Mouse (Mus musculus): ENCODE measurements at regions not wholly inside any gene's neighbourhood (a gene's known extent, or its start where the extent isn't known, plus 50 kb on each side); places are given as distances from the start of the nearest gene placed in this dataset.
A peak's percentile ranks its signal among the peaks of the same experiment; 100 is the strongest.

DNA sequence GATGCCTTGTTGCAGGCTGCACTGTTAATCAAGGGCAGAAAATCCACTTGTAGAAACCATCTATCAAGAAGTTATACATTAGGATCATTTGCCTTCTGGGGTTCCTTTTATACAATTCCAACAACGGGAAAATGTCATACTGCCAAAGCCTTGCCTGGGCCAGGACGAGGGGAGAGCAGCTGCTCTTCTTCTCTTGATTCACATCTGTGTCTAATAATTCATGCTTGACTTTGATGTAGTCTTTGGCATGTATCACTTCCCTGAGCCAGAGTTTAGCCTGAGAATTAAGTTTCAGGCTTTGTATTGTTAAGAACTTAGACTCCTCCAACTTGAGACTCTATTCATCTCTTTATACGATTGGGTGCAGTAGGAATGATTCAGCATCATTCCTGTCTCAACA, 627.2 kb downstream of the Basp1 start:
- ATAC-seq (ENCODE audit: insufficient number of reproducible peaks, low FRiP score, low TSS enrichment), result no peak

DNA sequence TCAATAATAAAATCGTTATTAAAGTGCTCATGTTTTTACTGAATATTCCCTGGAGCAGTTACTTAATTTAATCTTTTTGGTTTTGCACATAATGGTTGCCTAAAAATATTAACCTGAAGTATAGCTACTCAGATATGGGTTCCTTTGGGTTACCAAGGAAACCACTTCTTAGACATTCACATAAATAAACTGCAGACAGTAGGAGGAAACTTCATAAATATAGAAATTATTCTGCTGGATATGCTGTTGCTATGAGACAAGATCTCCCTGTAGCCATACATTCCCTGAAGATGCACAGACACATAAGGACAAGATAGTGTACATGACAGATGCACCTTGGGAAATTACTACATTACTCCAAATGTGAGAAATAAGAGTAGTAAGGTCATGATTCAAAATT, 635.3 kb downstream of the Basp1 start:
- no peak for ATAC-seq (ENCODE audit: insufficient number of reproducible peaks, low FRiP score, low TSS enrichment)

DNA sequence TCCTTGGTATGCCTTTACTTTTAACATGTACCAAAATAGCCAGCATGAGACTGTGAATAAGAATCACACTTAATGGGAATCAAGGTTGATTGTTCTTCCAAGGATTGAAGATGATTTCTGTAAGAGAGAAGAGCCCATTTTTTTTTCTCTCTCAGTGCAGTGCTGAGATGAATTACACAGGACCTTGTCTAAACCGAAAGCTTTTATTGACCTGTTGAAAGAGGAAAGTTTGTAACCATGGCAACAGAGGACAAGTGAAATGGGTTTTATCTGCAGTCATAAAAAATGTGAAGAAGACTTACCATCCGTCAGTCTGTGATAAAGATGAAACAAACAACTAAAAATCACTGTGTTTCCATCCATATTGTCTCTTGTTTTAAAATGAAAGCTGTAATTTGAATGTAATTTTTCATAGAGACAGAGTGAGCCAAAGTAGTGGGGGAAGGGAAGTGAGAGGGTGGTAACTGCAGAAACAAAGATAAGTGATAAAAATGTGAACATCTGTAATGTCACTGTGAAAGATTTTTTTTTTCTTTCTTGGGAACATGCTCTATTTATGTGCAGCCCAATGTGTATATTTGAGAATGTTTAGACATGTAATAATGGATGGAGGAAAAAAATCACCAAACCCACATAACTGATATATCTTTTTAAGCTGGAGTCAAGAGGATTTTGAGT, 661.9 kb downstream of the Basp1 start:
- no peak for ATAC-seq (ENCODE audit: insufficient number of reproducible peaks, low FRiP score, low TSS enrichment)

DNA sequence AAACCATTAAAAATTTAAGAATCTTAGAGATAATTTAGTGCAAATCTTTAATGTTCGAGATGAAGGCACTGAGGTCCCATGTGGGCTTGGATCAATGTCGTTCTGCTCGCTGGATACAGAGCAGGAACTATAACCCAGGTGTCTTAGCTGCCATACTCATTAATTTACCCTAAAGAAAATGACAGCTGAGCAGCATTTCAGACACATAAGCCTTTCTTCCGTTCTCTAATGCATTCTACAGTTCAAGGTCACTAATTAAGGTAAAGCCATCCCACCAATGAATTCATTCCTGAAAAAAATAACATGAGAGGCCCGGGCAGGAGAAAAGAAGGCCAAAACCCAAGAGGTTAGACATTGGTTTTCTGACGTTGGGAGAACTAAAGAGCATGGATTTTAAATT, 670.3 kb downstream of the Basp1 start:
- no peak for ATAC-seq (ENCODE audit: insufficient number of reproducible peaks, low FRiP score, low TSS enrichment)

DNA sequence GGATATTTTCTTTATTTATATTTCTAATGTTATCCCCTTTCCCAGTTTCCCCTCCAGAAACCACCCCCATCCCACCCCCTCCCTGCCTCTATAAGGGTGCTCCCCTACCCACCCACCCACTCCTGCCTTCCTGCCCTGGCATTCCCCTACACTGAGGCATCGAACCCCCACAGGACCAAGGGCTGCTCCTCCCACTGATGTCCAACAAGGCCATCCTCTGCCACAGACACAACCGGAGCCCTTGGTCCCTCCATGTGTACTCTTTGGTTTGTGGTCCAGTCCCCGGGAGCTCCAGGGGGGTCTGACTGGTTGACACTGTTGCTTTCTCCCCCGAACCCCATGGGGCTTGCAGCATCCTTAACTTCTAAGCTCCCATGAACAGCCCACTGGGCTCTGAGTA, 688.4 kb downstream of the Basp1 start:
- no peak for ATAC-seq (ENCODE audit: insufficient number of reproducible peaks, low FRiP score, low TSS enrichment)

DNA sequence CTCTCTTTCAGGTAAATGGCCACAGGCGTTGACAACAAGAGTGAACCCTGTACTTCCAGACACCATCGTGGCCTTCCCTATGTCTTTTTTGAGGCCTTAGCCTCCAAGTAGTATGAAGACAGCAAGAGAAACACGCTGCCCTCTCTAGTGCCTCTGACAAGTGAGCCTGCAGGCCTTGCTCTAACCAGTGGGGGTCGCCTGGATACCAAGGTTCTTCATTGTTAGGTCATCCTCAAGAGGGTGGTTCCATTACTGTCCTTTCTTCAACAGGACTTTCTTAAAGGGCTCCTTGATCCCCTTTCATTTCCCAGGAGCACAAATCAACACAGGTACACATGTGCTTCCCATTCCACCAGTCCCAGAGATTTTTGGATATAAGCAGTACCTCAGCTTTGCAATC, 688.9 kb downstream of the Basp1 start:
- peak; percentile 45; the same call in 1 of the 2 replicates for ATAC-seq (ENCODE audit: insufficient number of reproducible peaks, low FRiP score, low TSS enrichment)

DNA sequence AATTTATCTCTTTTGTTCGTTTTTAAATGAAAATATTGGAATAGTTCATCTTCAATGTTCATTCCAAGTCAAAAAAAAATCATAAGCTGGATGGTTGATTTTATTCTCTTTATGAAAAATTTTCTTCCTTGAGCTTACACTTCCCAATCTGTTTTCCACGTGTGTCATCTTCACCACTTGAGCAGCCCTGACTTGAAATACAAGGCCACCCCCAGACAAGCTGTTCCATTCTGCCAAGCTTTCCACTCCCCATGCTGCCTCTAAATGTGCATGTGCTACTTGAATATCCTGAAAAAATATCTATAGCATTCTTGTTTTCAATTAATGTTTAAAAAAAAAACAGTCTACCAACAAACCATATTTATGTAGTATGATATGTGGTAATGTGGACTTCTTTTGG, 693.2 kb downstream of the Basp1 start:
- no peak for ATAC-seq (ENCODE audit: insufficient number of reproducible peaks, low FRiP score, low TSS enrichment)

DNA sequence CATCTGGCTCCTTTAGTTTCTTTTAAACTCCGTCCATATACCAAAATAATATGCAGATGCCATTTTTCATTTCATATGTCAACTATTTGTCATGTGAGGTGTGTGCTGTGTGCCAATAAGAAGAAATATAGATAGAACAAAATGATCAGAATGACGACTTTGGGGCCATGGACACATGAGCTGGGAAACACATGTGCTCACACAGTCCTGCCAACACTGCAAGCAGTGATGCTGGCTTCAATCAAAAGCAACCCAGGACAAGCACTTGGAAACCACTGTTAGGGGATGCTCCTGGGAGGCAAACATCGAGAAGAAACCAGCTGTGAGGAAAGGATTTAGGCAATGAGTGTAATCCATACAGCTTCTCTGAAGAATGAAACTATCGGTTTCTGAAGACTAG, 731.4 kb downstream of the Basp1 start:
- ATAC-seq (ENCODE audit: insufficient number of reproducible peaks, low FRiP score, low TSS enrichment), result no peak

DNA sequence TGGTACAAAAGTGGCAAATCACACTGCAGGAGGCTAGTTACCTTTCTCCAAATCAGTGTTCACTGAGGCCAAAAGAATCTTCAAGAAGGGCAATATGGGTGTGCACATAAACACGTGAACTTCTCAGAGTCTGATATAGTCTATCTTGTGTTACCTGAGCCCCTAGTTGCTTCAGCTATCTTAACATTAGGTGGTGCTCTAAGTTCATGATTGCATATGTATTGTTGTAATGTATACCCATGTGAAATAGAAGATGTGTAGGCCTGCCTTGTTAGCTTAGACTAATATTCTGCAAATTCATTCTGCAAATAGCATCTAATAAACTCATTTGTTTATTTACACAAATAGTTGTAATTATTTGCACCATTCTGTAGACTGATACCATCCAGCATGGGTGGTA, 764.6 kb downstream of the Basp1 start:
- ATAC-seq (ENCODE audit: insufficient number of reproducible peaks, low FRiP score, low TSS enrichment), result no peak

DNA sequence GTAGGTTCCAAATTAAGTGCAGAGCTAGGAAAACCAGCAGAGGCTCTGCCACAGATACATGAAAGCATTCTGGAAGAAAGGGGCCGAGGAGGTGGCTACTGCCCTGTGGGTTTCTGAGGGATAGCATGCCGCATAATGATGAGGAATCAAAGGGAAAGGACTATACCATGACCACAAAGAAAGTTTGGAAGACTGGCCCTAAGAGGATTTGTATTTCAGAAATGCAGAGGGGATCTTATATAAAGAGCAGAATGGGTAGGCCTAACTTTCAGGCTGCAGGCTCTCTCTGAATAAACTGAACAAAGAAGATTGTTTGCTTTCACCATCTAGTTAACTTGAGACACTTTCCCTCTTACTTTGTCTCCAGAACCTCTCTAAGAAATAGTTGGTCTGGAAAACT, 777.9 kb downstream of the Basp1 start:
- no peak for ATAC-seq (ENCODE audit: insufficient number of reproducible peaks, low FRiP score, low TSS enrichment)

DNA sequence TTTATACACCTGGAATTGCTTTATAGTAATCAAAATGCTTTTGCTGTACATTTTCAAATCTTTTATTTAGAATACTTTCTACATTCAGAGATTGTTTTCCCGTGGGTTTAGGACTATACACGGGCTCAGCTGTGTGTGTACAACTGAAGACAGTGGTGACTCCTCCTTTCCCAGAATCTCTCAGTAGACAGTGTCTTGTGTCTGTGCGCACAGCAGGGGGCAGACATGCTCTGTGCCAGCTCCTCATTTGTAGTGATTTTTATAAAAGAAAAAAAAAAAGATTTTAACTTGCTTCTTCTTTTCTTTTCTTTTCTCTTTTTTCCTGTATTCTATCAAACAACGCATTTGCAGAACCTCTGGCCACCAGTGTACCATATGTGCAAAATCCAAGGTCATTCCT, 817.3 kb downstream of the Basp1 start:
- no peak for ATAC-seq (ENCODE audit: insufficient number of reproducible peaks, low FRiP score, low TSS enrichment)

DNA sequence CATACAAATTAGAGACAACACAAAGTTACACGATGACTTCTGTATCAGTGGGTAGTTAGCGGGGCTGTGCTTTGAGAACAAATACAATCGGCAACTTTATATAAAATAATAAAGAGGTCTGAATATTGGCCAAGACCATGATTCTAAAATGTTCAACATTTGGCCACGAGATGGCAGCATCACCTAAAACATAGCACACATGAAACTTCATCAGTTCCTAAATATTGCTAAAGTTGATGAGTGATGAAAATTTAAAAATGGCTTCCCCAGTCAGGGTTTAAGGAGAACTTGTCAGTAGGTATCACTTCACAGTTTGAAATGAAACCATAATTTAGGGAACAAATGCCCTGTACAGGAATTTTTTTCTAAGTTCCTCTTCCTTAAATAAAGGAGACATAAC, 824.6 kb downstream of the Basp1 start:
- no peak for ATAC-seq (ENCODE audit: insufficient number of reproducible peaks, low FRiP score, low TSS enrichment)

DNA sequence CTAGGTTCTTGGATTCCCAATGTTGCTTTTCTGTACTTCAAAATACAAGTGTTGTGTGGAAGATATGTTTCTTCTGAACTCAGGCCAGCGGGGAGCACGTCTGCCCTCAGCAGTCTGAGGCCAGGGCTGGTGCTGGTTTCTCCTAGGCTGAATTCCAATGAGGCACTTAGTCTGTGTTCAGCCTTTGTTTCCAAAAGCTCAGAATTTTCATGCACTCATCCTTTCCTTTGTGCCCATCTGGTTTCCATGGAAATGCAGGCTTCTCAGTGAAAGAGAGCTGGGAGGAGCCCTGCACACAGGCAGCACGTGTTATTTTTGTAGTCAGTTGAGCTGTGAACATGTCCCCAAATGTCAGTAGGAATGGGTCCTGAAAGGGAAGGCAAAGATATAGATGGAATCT, 846.6 kb downstream of the Basp1 start:
- no peak for ATAC-seq (ENCODE audit: insufficient number of reproducible peaks, low FRiP score, low TSS enrichment)

DNA sequence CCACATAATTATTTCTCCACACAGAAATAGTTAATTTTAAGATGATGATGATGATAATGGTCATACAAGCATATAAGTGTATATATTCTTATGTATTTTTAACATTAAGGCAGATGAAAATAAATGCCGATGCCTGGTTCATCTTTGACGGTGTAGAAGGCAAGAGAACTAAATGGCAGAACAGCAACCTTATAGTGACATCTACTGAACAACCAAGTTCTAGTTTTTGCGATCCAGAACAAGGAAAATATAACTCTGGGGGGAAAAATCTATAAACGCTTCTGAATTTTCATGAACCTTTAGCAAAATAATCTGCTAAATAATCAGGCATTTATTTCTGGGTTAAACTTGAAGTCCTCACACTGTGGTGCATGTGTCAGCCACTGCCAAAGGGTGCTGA, 856.8 kb downstream of the Basp1 start:
- no peak for ATAC-seq (ENCODE audit: insufficient number of reproducible peaks, low FRiP score, low TSS enrichment)

DNA sequence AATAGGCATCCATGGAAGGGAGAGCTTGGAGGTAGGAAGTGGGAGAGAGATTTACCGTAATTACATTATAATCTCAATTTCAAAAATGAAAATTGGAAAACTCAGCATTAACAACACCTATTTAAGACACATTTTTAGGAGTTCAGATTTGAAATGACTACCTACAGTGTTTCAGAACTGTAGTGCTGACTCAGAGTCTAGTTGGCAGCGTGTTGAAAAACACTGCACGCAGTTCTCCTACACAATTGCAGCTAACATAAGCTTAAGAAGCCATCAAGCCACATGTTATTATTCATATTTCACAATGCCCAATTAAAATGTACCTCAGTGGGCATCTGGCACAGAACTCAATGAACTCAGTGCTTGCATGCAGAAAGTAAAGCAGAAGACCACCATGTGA, 863.5 kb downstream of the Basp1 start:
- ATAC-seq (ENCODE audit: insufficient number of reproducible peaks, low FRiP score, low TSS enrichment), result no peak

DNA sequence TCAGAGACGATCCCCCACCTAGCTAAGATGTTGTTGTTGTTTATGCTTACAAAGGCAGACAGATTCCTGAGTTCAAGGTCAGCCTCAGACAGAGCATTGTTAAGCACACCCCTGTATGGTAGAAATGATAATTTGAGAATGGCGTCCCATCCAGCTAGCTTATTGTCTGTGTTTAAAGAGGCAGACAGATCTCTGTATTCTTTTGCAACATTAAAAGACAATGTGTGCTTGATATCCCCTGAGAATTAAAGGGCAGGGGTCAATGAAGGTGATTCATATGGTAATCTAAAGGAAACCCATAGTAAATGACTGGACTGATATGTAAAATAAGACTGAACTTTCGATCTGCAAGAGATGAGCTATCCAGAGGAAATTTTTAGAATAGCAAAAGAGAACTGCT, 883.5 kb downstream of the Basp1 start:
- ATAC-seq (ENCODE audit: insufficient number of reproducible peaks, low FRiP score, low TSS enrichment), result no peak

DNA sequence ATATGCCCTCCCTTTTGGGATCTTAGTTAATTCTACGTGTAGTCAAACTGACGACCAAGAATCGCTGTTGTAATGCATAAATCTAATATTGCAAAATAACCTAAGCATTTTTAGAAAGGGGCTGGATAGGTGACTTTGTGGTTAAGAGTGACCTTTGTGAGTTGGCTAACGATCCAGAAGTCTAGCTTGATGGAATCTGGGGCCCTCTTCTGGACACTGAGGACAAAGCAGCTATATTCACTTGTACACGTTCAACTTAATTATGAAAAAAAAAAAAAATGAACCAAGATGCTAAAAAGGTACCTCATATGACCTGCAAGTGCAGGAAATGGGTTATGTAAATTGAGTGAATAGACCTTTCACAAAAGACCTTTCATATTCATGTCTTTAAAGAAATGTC, 886.2 kb downstream of the Basp1 start:
- no peak for ATAC-seq (ENCODE audit: insufficient number of reproducible peaks, low FRiP score, low TSS enrichment)

DNA sequence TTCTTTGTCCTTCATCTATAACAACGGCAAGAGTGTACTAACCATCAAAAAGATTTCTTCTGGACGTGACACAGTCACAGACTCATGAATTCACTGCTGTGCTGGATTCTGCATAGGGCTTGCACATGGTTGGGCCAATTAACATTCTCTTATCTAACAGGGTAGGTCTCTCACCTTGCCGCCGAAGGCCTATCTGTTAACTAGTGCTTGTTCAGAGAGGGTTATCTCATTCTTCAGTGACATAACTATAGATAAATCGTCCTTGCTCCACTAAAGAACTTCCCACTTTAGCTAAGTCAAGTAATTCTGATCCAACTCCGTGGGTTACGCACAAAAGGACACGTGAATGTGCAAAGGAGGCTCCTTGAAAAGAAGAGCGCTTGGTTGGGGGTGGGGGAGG, 899.6 kb downstream of the Basp1 start:
- no peak for ATAC-seq (ENCODE audit: insufficient number of reproducible peaks, low FRiP score, low TSS enrichment)

DNA sequence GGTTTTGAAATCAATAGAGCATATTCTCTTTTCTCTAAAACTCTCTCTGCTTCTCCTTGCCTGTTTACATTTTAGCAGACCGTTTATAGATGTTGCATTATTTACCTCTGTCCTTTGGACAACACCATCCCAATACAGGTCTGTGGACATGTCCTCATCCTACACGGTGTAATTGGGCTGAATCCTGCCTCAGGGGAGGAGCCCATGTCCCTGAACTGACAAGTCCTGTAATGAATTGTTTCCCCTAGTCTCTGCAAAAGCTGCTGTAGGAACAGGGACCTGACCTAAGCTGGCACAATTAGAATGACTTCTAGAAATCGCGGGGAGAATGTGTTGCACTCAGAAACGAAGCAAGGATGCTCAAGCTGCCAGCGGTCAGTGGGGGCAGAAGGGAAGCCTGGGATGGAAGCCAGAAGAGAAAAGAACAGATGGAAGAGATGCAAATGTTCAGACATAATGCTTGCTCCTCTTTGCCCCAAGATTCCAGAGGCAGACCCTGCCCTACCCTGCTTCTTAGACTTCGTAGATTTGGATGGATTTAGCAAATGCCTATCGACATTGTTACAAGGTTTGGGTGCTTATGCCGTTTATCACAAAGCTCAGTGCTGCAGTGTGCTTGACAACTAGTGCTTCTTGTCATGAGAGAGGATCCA, 911.5 kb downstream of the Basp1 start:
- peak; percentile 90 for ATAC-seq (ENCODE audit: insufficient number of reproducible peaks, low FRiP score, low TSS enrichment)

DNA sequence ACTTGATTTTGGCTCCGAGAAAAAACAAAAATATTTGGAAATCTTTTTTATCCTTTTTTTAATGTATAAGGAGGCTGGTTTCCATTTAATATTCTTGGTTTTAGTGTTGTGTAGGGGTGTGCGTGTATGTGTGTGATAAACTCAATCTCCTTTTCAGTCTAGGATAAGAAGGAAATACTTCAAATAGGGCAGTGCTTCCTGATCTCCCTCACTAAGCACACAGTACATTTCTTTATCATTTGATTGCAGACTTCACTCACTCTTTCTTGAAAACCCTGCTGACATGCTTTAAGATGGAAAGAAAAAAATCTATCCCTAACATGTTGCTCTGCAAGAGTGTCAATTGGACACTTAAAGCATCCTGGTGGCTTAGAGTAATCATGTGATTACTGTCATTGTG, 927.3 kb downstream of the Basp1 start:
- no peak for ATAC-seq (ENCODE audit: insufficient number of reproducible peaks, low FRiP score, low TSS enrichment)

DNA sequence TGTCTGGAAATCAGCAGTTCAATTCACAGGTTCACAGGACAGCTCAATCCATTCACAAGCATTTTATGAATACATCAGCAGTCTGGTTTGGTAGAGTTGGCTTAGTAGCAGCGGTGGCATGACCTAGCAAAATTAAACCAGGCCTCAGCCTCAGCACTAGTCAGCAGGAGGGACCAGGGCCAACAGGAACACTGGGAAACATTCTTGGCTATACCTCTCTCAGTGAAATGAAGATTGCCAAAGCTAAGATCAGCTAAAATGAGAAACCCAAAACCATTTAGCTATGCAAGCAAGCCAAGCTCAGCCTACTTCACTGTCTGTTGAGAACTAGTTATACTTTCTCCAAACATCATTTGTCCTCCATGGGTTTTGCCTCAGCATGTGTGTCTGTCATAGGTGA, 945.3 kb downstream of the Basp1 start:
- ATAC-seq (ENCODE audit: insufficient number of reproducible peaks, low FRiP score, low TSS enrichment), result no peak

DNA sequence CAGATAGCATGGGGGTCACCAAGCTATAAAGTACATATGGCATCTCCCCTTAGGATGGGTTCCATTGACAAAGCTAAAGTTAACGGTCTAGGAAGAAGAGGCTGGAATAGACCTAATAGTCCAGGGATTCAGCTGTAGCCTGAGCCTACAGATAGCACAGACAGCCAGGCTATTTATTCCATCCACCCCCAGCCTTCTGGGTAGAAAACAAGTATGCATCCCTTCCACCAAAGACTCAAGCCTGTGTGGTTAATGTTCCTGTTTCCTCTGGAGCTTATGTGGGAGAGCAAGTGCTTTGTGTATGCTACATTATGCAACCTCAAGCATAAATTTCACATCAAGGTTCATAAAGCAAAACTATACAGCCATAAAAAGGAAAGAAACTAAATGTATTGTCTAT, 955.8 kb downstream of the Basp1 start:
- ATAC-seq (ENCODE audit: insufficient number of reproducible peaks, low FRiP score, low TSS enrichment), result no peak

DNA sequence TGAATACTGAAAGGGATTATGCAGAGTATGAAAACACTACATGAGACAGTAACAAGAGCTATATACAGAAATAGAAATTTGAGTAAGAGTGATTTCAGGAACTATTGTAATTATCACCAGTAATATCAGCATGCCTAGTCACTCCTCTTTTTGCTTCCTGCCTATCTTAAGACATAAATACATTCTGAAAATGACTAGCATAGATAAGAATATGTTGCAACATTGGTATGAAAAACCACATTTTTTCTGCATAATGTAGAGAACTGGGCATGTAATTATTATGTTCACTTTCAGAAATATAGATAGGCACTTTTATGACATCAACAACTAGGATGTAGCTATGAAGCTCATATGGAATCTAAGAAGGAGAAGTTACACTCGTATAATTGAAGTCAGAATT, 980.5 kb downstream of the Basp1 start:
- ATAC-seq (ENCODE audit: insufficient number of reproducible peaks, low FRiP score, low TSS enrichment), result no peak
